Mouse (Mus musculus): Measurements from ENCODE around the gene Syt5. TPM values are rescaled to one million over a fixed set of nuclear protein-coding genes. Genes with fewer than 3 reads are reported as not detected.
A peak's percentile ranks its signal among the peaks of the same experiment; 100 is the strongest.

Gene Syt5
- polyA plus RNA-seq, 1 experiment from 2014 or later: 92.2 TPM

DNA sequence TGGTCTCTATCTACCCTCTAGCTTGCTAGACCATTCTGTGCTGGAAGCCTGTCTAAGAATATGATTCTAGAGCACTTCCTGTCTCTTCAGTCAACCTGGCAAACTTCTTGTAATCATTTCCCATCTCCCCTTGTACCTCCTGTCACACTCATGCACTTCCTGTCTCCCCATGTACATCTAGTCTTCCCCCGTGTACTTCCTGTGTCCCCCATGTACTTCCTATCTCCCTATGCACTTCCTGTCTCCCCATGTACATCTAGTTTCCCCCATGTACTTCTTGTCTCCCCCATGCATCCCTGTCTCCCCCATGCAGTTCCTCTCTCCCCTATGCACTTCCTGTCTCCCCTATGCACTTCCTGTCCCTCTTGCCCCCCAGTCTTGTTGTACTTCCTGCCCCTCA is 28.9 kb downstream of the Syt5 start:
- no peak overlapping the region for H3K4me3 ChIP-seq (replicated peaks)
- H3K36me3 ChIP-seq: no peaks in the 10 kb centered on the region
- no peak overlapping the region for H3K4me2 ChIP-seq (replicated peaks)
- no peaks in the 10 kb centered on the region for H3K9me3 ChIP-seq
- 85% methylated on average over 1 of the region's 1 CpGs for WGBS
- H3K27me3 ChIP-seq: peaks cover 19% of the 10 kb centered on the region
- ATAC-seq: no peak
- peaks cover 25% of the 10 kb centered on the region for H3K4me1 ChIP-seq (replicated peaks)
- H3K27ac ChIP-seq: no peak overlapping the region
- no peak overlapping the region for H3K9ac ChIP-seq (replicated peaks)

DNA sequence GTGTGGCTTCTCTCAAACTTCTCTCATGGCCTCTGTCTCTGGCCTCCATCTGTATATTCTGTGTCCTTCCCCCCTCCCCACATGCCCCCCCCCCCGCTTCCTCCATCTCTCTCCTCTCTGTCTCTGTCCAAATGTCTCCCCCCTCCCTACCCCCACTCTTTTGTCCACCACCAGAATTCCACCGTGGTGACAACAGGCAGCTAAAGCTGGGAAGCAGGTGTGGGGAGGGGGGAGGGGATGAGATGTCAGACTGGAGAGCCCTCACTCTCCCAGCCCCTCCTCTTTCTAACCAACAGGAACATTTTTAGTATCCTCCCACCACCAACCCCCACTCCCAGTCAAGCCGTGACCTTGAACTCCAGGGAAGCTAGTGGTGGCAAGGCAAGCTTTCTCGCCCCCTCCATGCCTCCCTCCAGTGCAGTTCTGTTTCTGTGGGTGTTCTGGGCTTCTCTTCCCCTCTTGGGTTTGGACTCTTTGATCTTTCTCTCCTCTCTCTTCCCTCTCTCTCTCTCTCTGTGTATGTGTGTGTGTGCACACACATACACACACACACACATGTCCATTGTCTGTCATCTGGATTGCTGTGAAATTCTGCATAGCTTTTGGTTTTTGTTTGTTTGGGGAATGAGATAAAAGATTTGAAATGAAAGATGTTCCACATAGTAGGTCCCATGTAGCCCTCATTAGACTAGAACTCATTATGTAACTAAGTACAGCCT is 30.9 kb downstream of the Syt5 start, which contains the start of gene Tnnt1:
TSS of gene Tnnt1 (minus strand) at position 51 of the 719 bp plus-strand sequence.
- no peak within 1 kb of the TSS for H3K9ac ChIP-seq (replicated peaks)
- WGBS: 24% methylated on average over 4 of the region's 4 CpGs
- no peak within 1 kb of the TSS for H3K27ac ChIP-seq

DNA sequence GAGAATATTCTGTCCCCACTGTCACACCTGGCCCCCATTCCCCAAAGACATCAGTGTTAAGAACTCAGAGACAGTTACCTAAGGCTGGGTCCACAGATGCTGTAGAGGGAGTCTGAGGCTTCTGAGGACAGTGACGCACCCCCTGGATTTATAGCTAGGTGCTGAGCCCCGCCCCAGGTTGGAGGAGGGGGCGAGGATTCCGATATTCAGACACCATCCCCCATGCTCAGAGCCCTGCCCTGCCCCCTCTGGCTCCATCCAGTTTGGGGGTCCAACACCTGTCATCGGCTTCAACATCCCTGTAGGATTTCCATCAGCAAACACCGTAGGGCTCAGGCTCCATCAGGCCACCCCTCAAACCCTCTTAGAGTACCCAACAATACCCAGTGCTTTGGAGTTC is 31.5 kb downstream of the Syt5 start:
- Histone ChIP-seq H3K4me3 (replicated peaks) (no peak overlapping the region), H3K27ac (no peak overlapping the region), H3K4me1 (replicated peaks) (peaks cover 24% of the 10 kb centered on the region), H3K36me3 (no peaks in the 10 kb centered on the region), H3K9ac (replicated peaks) (no peak overlapping the region), H3K9me3 (no peaks in the 10 kb centered on the region), H3K4me2 (replicated peaks) (no peak overlapping the region), H3K27me3 (peaks cover 11% of the 10 kb centered on the region)
- ATAC-seq: no peak
- WGBS: 66% methylated on average over 6 of the region's 6 CpGs

More for the DNA sequence above, 30.9 kb downstream of the Syt5 start, which contains the start of gene Tnnt1:
- H3K4me3 ChIP-seq (replicated peaks): no peak within 1 kb of the TSS
- no peak for ATAC-seq
- peaks cover 25% of the 10 kb centered on the region for H3K4me1 ChIP-seq (replicated peaks)
- no peak within 1 kb of the TSS for H3K4me2 ChIP-seq (replicated peaks)
- H3K27me3 ChIP-seq: peaks cover 13% of the 10 kb centered on the region
- no peaks in the 10 kb centered on the region for H3K9me3 ChIP-seq
- H3K36me3 ChIP-seq: no peaks in the 10 kb centered on the region

DNA sequence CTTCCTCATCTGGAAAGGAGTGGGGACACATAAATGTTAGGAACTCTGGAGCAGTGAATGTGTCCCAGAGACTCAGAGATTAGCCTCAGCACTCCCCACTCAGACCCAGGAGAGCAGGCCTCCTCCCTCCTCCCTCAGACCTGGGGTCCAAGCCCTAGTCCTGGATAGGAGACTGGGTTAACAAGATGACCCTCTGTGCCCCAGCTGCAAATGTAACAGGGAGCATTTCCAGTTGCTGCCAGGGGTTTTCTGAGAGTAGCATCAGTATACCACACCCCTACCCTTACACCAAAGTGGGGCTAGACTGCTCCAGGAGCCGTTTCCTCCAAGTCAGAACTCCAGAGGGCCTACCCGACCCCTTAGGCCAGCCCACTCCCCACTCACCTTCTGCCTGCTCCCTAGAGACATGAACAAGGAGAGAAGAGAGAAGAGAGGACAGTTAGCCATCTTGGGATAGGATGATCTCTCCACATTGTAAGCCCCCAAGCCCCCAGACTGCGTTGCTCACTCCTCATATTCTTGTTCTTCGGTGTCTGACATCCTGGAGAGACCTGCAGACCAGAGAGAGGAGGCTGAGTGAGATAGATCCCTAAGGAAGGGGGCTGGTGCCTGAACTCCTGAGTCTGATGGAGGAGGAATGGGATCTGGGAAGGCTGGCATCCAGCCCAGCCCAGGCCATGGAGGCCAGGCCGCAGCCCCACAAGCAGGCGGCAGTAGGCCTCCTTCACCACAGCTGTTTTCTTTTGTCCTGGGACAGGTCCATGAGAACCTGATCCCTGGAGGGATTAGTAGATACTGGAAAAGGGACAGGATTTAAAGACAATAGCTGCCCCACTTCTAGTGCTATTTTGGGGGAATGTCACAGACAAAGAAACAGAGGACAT is 33.3 kb downstream of the Syt5 start:
- Histone ChIP-seq H3K4me1 (replicated peaks) (peaks cover 31% of the 10 kb centered on the region), H3K4me3 (replicated peaks) (no peak overlapping the region), H3K36me3 (no peaks in the 10 kb centered on the region), H3K9ac (replicated peaks) (0 out of 2 replicates have a peak overlapping the region, but pooled peaks have one; percentile 19), H3K4me2 (replicated peaks) (no peak overlapping the region), H3K27me3 (no peaks in the 10 kb centered on the region), H3K27ac (peak overlapping the region; percentile 35; the same call in 1 of the 2 replicates), H3K9me3 (no peaks in the 10 kb centered on the region)
- WGBS: 54% methylated on average over 6 of the region's 6 CpGs
- ATAC-seq: peak; percentile 24; the same call in 1 of the 2 replicates

DNA sequence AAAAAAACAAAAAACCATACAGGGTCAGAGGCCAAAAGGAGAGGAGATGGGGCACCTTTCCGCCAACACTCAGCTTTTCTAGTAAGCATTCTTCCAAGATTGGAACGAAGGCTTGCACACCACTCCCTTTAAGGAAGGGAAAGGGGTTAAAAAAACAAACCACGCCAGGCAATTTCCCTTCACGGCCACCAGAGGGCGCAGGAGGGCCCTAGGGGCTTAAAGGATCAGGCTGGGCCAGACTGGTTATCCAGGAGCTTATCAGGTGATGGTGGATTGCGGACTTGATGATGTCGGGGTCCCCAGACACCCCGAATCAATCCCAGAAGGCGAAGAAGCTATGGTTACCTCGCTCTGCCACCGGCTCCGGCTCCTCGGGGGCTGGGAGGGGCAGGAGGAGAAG is 34.1 kb downstream of the Syt5 start:
- no peak overlapping the region for H3K4me2 ChIP-seq (replicated peaks)
- H3K36me3 ChIP-seq: no peaks in the 10 kb centered on the region
- H3K9me3 ChIP-seq: no peaks in the 10 kb centered on the region
- no peak overlapping the region for H3K4me3 ChIP-seq (replicated peaks)
- H3K9ac ChIP-seq (replicated peaks): no peak overlapping the region
- 0 out of 2 replicates have a peak, but pooled peaks cover 3% of the 10 kb centered on the region for H3K27me3 ChIP-seq
- no peak for ATAC-seq
- H3K4me1 ChIP-seq (replicated peaks): peaks cover 31% of the 10 kb centered on the region
- no peak overlapping the region for H3K27ac ChIP-seq
- WGBS: 33% methylated on average over 13 of the region's 13 CpGs

DNA sequence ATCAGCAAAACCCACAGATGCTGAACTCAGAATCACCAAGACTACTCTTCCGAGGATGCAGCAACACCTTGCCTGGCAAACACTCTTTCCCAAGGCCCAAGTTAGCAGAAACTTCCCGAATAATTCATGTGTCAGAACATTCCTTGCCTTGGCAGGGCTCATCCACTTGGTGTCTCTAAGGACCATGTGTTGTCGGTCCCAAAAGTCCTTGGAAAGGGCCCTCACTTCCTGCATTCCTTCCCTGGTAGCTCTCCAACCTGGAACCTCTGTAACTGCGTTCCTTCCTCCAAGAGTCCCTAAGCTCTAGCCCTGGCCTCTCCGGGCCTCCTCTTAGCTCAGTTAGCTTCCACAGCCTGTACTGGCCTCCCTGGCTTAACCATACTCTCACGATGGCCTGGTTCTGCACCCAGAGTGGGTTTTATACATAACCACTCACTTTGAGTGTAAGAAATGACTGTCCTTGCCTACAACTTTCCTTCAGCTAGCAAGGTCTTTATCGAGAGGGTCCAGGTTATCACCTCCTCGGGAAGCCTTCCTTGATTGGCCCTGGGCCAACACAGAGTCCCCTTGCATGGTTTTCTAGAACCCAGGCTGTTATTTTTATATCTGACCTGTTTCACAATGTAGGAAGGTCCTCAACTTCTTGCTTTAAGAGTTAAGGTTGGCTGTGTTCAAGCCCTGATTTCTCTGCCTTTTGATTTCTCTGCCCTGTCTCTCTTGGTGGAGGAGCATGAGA is 35.7 kb downstream of the Syt5 start:
- 0 out of 2 replicates have a peak, but pooled peaks cover 3% of the 10 kb centered on the region for H3K27me3 ChIP-seq
- no peak overlapping the region for H3K4me2 ChIP-seq (replicated peaks)
- no peak overlapping the region for H3K27ac ChIP-seq
- no peaks in the 10 kb centered on the region for H3K9me3 ChIP-seq
- H3K9ac ChIP-seq (replicated peaks): no peak overlapping the region
- H3K36me3 ChIP-seq: no peaks in the 10 kb centered on the region
- no peak for ATAC-seq
- H3K4me1 ChIP-seq (replicated peaks): peaks cover 31% of the 10 kb centered on the region
- WGBS: 85% methylated on average over 8 of the region's 8 CpGs
- H3K4me3 ChIP-seq (replicated peaks): no peak overlapping the region

DNA sequence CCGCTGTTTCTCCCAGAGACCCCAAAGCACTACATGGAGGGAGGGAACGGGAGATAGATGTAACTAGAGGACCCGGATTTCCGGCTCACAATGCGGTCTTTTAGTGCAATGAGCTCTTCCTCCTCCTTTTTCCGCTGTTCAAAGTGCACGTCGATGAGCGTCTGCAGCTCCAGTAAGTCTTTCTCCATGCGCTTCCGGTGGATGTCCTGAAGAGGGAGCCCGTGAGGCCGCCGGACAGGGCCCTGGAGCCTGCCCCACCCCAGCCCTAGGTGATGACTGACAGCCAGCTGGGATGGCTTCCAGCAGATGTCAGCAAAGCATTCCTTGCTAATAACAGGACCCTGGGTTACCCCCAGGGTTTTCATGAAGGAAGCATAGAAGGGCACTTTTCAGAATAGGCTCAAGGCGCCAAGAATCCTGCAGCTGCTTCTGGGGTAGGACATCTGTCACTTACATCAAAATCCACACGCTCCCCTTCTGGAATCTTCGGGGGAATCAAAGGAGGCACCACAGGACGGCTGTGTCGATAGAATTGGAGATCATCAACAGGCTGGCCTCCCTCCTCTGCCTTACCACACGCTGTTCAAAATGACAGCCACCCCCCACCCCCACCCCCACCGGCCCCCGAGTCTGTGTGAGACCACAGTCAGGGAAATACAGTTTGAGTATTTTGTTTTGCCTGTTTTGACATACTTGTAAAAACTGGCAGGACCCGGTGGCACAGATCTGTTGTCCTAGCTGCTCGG is 37.3 kb downstream of the Syt5 start:
- Histone ChIP-seq H3K36me3 (no peaks in the 10 kb centered on the region), H3K9ac (replicated peaks) (no peak overlapping the region), H3K27ac (0 out of 2 replicates have a peak overlapping the region, but pooled peaks have one; percentile 39), H3K9me3 (no peaks in the 10 kb centered on the region), H3K27me3 (0 out of 2 replicates have a peak, but pooled peaks cover 3% of the 10 kb centered on the region), H3K4me1 (replicated peaks) (peaks cover 18% of the 10 kb centered on the region), H3K4me3 (replicated peaks) (no peak overlapping the region), H3K4me2 (replicated peaks) (no peak overlapping the region)
- WGBS: 16% methylated on average over 24 of the region's 24 CpGs
- peak; percentile 86 for ATAC-seq

DNA sequence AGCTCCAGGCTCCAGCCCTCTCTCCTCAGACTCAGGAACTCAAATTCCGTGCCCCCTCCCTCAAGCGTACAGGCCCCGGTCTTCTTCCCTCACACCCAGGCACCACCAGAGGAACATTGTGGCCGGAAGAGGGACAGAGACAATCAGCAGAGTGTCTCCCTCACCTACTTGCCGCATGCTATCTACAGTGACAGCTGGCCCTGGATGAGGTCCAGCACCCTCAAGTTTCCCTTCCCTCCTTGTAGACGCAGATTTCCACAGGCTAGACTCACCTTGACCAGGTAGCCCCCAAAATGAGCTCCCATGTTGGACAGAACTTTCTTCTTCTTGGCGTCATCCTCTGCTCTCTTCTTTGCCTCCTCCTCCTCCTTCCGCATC is 38.6 kb downstream of the Syt5 start:
- no peak overlapping the region for H3K4me2 ChIP-seq (replicated peaks)
- no peaks in the 10 kb centered on the region for H3K9me3 ChIP-seq
- H3K27me3 ChIP-seq: 0 out of 2 replicates have a peak, but pooled peaks cover 3% of the 10 kb centered on the region
- no peak overlapping the region for H3K27ac ChIP-seq
- no peak for ATAC-seq
- 83% methylated on average over 8 of the region's 8 CpGs for WGBS
- H3K36me3 ChIP-seq: no peaks in the 10 kb centered on the region
- H3K4me1 ChIP-seq (replicated peaks): 0 out of 2 replicates have a peak, but pooled peaks cover 10% of the 10 kb centered on the region
- no peak overlapping the region for H3K4me3 ChIP-seq (replicated peaks)
- H3K9ac ChIP-seq (replicated peaks): no peak overlapping the region

DNA sequence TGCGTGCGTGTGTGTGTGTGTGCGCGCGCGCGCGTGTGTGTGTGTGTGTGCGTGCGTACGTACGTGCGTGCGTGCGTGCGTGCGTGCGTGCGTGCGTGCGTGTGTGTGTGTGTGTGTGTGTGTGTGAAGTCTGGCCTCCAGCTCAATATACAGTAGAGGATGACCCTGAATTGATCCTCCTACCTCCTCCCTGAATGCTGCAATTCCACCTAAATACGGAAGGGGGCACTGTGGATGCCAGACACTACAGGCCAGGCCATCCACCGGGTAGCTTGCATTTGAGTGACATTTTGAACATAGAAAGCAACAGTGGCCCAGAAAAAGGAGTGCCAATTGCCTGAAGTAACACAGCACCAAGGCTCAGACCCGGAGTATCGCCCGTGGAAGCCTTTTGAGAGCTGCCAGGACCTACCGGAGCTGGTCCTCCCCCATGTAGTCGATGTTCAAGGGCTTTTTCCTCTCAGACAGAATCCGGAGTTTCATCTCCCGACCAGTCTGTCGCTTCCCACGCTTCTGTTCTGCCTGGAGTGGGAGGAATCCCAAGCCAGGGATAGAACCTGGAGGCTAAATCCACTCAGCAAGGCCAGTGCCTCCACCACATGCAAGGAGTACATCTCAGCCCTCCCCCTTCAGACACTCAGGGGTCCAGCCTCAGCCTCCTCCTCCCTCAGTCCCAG is 39.1 kb downstream of the Syt5 start:
- ATAC-seq: no peak
- H3K9me3 ChIP-seq: no peaks in the 10 kb centered on the region
- 0 out of 2 replicates have a peak, but pooled peaks cover 10% of the 10 kb centered on the region for H3K4me1 ChIP-seq (replicated peaks)
- H3K4me3 ChIP-seq (replicated peaks): no peak overlapping the region
- 63% methylated on average over 30 of the region's 32 CpGs for WGBS
- no peak overlapping the region for H3K27ac ChIP-seq
- H3K36me3 ChIP-seq: no peaks in the 10 kb centered on the region
- H3K27me3 ChIP-seq: 0 out of 2 replicates have a peak, but pooled peaks cover 3% of the 10 kb centered on the region
- no peak overlapping the region for H3K9ac ChIP-seq (replicated peaks)
- H3K4me2 ChIP-seq (replicated peaks): no peak overlapping the region

DNA sequence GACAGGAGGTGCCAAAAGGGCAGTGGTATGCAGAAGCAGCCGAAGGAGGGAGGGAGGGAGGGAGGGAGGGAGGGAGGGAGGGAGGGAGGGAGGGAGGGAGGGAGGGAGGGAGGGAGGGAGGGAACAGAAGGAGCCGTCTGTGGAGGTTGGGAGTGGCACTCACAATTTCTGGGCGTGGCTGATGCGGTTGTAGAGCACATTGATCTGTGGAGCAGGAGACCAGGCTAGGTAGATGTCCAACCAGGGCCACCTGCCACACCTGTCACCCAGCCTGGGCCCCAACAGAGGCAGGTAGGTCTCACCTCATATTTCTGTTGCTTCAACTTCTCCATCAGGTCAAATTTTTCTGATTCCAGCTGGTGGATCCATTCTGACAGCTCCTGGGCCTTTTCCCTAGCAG is 40.1 kb downstream of the Syt5 start:
- H3K27ac ChIP-seq: no peak overlapping the region
- peaks cover 13% of the 10 kb centered on the region; the same call in 1 of the 2 replicates for H3K4me1 ChIP-seq (replicated peaks)
- WGBS: 67% methylated on average over 3 of the region's 4 CpGs
- 0 out of 2 replicates have a peak, but pooled peaks cover 3% of the 10 kb centered on the region for H3K27me3 ChIP-seq
- ATAC-seq: no peak
- H3K9me3 ChIP-seq: no peaks in the 10 kb centered on the region
- no peak overlapping the region for H3K4me3 ChIP-seq (replicated peaks)
- no peak overlapping the region for H3K9ac ChIP-seq (replicated peaks)
- no peak overlapping the region for H3K4me2 ChIP-seq (replicated peaks)
- no peaks in the 10 kb centered on the region for H3K36me3 ChIP-seq

All from midbrain, embryonic 13.5 days (tissue).